Mouse (Mus musculus): ENCODE measurements around the gene Anks1b.

DNA sequence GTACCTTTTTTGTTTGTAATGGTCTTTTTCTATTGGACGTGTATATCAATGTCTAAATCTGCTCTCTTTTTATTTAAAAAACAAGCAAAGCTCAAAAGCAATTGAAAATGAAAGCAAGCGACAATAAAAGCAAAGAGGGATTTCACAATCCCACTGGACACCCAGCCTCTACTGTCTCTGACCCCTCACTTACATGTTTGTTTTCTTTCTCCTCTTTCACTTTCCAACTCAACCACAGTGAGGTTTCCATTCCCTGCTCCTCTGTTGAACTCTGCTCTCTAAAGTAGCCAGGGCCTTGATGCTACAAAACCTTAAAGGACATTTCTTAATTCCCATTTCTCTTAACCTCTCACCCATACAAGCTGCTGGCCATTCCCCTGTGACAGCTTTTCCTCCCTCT lies 400.0 kb downstream of the Anks1b start:
- no peak for TF ChIP-seq CTCF (IDR thresholded peaks at IDR 0.05; ENCODE audit: extremely low read depth, insufficient read length, insufficient replicate concordance, low read depth, low read length)
- TF ChIP-seq POLR2A (IDR thresholded peaks at IDR 0.05; ENCODE audit: low read depth, low read length): no peak

Data from small intestine, adult 2 months (tissue).